Mouse (Mus musculus) frontal cortex, postnatal 10 days (tissue): ENCODE measurements around the gene Thegl.
"Not testable (repeated sequence)": the region's sequence is repeated elsewhere in the genome, so short reads cannot be mapped to it uniquely, and the experiment has no call there.

Experiments
- DNase-seq, 2 experiments: peaks; one replicate each; pipeline ENCODE4 v3.0.0; 2022; ENCODE audit warnings: low spot score in 2 of 2, mixed read lengths in 1 of 2

Thegl gene

DNA sequence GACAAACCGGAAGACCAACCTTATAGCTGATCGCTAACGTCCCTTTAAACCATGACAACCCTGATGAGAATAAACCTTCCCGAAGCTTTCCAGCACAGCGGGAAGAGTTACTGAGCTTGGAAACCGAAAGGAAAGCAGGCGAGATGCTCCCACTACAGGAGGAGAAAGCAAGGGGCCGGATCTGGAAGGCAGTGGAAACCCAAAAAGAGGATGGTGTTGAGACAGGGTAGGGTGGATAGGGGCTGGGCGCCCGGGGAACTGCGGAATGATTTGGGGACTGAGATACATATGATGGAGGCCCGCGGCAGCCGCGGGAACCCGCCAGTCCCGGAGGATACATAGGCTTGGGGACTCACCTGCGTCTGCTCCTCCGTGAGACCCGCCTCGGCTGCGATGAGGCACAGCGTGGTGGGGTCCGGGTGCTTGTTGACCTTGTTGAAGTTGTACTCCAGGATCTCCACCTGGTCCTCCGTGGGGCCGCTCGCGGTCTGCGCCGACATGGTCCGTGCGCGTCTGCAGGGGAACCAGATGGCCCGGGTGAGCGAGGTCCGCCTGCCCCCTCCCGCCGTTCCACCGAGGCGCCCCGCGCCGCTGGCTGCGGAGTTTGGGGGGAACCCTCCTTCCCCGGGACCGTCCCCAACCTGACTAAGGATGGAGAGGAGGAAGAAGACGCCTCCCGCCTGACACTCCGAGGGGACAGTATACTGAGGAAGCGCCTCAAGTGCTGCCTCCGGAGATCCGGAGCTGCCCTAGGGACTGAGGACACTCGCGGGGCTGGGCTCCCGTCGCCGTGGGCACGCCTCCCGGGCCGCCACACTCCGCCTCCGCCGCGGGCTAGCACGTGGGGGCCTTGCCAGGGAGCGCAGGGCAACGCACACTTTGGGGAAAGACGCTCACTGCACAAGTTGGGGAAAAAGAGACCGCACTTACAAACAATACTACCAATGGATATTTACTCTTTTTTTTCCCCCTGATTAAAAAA lies 79.0 kb downstream of the Thegl start:
- DNase-seq, result peak; percentile 31 to 50

DNA sequence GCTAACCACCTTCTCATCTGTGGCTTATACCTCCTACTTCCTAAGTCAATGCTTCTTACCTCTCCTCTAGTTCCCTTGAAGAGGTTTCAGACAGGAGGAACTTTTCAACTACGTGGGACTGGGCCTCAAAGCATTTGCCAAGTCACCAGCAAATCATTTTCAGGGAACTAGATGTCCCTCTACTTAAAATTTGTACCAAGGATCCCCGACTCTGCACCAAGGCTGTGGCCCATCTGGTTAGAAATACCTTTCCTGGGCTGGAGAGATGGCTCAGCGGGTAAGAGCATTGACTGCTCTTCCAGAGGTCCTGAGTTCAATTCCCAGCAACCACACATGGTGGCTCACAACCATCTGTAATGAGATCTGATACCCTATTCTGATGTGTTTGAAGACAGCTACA lies 80.4 kb downstream of the Thegl start:
- not testable (repeated sequence) for DNase-seq

DNA sequence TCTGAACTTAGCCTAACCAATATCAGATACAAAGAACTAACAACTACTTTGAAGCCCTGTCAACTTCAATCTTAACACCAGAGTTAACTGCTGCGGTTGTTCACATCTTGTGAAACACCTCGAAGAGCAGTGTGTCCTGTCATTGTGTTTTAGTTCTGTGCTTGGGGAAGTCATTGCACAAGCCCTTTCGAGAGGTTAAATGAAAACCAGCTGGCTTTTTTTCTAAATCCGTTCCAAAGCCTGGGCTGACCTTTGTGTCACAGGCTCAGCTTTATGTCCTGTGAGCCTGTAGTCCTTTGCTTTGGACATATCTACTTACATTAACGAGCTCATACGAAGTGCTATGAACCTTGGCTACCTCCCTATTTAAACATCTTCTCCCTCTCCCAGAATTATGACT lies 81.9 kb downstream of the Thegl start:
- no peak for DNase-seq

DNA sequence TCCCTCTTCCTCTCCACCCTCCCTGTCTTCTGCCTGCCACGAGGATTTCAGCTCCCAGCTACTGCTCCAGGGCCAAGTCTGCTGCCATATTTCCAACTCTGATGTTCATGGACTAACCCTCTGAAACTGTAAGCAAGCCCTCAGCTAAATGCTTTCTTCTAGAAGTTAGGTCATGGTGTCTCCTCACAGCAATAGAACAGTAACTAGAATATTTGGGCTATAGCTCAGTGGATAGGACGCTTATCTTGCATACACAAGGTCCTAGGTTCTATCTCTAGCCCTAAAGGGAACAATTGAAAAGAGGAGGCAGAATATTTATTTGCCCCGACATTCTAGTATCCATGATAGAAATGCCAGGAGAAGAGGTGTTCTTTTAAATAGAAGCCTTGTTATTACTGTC lies 83.1 kb downstream of the Thegl start:
- DNase-seq, result no peak

DNA sequence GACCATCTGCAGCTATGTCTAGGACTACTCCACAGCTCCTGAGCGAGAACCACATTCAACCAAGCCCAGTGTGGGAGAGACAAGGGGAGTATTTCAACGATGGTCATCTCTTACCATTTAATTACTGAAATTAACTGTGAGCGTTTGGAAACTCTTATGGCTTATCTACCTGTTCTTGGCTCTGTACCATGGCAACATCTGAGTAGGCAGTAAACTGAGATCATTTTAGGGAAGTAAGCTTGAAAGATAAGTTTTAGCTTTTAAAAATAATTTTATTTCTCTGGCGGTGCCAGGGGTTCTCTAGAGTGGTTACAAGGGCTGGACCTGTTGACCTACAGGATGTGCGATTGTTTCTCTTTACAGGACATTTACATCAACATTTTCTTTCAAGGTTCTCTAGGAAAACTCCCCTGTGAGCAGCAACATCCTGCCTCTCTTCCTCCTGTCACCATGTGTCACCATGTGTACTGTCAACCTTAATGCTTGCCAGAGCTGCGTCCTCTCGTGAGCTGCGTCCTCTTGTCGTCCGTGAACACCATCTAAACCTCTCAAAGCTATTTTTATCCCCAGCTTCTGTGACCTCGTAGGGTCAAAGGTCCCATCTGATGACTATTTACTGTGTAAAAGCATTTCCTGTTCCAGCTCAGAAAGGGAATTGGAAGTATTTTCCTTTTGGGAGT lies 83.6 kb downstream of the Thegl start:
- DNase-seq, result no peak

DNA sequence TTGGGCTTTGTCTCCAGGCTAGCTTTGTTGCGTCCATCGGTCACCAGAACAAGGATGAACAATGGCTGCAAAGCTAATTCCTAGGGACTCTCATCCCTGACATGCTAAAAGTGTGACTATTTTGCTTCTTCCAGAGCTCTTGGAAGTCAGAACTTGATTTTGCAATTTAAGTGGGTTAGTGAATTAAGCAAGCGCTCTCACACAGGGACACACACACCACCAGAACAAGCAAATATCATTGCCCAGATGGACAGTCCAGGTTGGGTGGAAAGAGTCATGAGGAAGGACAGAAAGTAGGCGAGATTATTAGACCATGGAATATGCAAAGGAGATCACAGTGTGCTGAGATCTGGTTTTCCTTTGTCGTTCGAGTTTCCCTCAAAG lies 84.2 kb downstream of the Thegl start:
- no peak for DNase-seq

DNA sequence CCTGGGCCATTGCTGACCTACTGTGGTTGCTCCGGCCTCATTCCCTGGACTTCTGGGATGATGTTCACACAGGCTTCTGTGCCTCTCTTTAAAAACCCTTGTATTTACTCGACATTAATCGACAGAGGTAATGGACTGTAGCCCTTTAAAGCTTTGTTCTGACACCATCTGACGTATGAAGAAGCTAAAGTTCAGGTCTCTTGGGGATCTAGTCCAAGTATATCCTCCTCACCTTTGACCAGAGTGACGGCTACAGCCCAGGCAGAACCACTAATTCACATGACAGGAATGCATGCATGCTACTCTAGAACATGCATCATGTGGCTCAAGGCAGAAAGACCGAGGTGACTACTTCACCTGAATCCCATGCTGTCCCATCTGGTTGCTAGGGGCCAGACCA lies 84.9 kb downstream of the Thegl start:
- DNase-seq, result no peak

DNA sequence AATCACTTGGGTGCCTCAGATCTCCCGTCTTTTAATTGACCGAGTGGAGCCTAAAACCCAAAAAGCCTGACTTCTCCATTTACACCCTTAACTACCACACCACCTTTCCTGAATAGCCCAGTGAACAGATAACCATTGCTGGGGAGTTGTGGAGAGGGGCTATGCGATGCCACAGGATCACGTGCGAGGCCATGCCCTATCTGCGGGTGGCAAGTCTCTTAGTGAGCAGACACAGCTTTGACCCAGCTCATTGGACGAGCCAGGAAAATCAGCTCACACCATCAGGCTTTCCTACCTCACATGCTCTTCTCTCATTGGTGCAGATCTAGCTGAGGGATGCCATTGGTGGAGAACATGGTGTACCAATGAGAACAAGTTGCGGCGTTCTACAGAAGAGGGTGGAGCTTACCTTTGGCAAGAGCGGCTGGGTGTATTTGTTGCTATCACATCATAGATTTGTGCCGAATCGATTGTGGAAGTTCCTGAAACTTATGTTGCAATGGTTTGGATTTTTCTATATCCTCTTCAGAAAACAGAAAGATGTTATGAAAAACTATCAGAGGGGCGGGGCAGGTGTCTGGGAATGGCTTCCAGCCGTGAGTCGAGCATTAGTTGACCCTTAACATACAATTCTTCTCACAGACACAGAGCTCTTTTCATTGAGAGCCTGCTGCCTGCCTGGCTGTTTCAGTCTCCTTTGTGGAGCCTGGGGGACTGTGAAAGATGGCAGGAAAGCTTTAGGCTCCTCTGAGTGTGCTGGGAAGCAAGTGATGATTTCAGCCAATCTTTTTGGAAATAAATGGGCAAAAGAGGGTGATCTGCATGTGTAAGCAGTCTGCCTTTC lies 86.9 kb downstream of the Thegl start:
- no peak for DNase-seq

DNA sequence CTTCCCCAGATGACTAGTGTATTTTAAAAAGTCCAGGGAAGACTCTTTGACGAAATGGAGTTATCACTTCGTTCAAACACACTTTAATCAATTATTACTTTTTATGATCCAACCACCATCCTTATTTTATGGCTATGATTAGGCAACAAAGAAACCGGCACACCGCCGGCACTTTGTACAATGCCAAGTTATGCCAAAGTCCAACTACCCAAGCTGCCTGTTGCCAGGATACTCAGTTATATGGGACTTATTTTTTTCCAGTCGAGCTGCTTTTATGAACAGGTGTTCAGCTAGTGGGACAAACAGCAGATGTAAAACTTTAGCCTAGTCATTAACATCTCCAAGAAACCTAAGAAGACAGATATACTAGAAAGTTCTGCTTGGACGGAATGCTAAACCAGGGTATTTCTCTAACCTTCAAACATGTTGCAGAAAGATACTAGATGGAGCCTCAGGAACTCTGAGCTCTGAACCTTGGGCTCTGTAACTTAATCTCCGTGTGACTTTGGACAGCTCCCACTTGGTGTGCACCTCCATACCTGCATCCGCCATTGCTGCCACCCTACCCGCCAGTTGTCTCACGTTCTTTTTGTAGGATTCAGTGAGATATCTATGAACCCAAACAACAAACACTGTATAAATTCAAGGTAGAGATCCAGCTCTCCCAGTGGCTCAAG lies 91.5 kb downstream of the Thegl start:
- DNase-seq, result no peak

DNA sequence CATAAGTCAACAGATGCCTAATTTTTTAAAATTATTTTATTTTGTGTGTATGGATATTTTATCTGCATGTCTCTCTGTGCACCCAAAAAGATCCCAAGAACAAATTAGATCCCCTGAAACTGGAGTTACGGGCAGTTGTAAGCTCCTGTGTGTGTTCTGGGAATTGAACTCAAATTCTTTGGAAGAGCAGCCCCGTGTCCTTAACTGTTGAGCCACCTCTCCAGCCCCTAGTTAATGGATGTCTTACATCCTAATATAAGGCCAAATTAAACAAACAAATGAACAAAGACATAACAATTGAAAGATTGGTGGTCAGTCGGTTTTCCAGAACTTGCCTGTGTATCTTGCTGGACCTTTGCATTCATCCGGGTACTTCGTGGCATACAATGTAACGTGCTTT lies 93.0 kb downstream of the Thegl start:
- DNase-seq, result no peak

DNA sequence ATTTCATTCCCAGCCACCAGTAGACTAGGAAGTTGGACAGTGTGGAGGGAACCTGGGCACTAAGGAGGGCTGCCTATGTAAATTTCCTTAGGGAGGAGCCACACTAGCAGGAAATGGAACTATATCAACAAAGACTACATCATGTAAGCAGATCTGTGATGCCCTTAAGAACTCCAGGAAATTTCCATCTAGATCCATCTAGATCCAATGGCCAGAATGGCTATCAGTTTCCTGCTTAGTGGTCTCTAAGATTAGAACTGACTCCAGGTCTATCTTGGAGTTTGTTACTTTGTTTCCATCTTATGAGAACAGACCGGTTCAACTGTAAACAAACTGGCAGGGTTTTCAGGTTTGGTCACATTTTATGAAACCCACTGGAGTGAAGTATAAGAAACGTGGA lies 94.0 kb downstream of the Thegl start:
- DNase-seq, result no peak
